Mouse (Mus musculus) kidney, adult 11 months (tissue): ENCODE data around the gene Cacna1c.

ENCODE experiments used
- DNase-seq: peaks from one replicate; pipeline ENCODE4 v3.0.0; 2022

Cacna1c gene

DNA sequence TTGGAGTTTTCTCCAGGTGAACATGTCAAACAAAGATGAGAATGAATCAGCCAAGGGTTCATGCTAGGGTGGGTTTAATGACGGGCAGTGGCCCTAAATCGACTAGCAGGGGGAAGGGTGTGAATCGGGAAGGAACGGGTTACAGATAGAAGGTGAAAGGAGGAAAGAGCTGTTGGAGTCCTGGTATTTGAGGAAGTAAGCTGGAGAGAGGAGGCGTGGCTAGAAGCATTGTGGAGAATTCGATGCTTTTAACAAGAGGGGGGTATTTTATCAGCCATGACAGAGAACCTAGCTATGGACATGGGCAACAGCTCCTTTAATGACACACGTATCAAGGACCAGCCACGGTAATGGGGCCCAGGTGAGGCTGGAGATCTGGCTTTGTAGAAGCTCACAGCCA, 417.0 kb downstream of the Cacna1c start:
- DNase-seq = no peak

DNA sequence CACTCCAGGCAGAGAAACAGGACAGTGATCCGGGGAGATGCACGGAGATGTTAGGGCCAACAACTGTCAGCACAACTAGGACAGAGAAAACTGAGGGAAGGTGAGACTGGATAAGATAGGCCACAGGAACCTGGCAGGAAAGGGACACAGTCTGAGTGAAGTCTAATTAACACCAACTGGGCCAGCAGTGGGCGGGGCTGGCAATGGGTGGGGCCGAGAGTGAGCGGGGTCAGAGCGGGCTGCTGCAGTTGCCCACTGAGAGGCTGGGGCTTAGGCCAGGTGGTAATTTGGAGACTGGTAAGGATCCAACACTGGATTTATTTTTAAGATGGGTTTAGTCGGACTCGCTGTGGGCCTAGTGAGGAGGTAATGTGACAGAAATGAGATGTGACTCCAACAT, 418.8 kb downstream of the Cacna1c start:
- no peak for DNase-seq

DNA sequence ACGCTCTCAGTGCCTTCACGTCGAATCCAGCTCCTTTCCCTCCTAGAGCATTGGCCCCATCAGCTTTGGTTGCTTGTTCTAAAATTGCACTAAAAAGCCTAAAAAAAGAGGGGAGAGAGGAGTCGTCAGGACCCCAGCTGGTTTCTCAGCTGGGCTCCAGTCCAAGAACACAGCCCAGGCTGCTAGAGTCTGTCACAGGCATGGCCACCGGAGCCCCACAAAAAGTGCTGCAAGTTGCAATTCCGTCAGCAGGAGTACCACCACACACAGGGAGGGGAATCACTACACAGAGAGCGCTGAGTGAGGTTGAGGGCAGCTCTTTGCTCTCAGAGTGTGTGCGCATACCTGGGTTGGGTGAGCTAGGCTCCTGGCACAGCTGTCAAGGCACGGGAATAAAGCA, 419.8 kb downstream of the Cacna1c start:
- DNase-seq = no peak

DNA sequence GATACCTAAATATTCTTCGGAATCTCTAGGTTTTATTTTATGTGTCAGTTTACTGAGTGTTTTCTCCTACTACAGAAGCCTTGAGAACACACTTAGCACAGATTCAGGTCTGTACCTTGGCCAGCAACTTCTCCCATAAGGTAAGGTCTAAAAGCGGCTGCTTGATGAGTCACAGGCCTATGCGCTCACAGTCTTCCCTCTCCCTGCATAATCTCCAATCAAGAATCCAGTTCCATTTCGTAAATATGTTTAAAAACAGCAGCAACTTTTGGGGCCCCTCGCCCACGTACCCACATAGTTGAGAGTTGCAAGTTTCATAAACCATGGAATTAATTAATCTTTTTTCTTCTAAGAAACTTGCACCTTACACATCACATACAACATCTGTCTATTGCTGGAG, 423.6 kb downstream of the Cacna1c start:
- no peak for DNase-seq

DNA sequence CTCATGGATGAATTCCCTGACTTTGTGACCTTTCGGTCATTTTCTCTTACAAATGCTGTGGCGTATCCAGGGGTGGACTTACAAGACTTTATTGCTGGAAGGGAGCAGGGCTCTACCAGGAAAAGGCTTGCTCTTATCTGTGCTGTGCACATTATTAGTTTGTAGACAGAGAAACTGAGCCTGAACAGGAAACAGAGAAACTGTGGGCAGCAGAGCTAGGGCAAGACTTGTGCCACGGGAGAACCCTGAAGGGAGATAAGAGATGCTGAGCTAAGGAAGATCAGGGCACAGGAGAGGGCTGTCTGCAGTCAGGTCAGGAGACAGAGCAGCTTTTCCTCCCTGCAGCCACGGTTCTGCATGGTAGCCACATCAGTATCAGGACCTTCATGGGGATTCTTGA, 425.1 kb downstream of the Cacna1c start:
- DNase-seq = no peak

DNA sequence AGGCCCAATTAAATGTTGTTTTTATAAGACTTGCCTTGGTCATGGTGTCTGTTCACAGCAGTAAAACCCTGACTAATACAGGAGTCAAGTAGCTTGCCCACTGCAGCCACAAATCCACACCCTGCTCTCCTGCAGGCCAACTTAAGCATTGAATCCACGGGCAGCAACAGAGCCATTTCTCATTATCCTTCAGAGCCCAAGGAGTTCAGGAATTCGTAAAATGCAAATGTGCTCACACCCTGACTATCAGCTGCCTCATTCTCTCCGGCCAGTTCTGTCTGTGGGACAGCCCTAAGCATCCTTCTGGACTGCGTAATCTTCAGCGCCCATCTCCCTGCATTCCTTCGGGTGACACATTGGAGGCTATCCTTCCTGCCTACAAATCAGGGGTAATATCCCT, 425.8 kb downstream of the Cacna1c start:
- no peak for DNase-seq

DNA sequence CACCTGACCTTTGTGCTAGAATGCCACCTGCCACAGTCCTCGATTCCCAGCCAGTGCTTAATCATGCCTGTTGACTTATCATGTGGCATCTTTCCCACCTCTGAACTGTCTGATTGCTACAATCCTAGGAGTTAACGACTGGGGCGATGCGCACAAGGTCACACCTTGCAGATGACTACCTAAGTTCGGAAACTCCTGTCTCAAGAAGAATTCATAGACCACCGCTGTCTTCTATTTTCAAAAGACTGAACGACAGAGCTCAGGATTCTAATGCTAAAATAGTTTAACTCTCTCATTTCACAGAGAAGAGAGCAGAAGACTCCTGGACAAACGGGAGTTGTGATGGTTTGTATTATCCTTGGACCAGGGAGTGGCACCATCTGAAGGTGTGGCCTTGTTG, 426.4 kb downstream of the Cacna1c start:
- no peak for DNase-seq

DNA sequence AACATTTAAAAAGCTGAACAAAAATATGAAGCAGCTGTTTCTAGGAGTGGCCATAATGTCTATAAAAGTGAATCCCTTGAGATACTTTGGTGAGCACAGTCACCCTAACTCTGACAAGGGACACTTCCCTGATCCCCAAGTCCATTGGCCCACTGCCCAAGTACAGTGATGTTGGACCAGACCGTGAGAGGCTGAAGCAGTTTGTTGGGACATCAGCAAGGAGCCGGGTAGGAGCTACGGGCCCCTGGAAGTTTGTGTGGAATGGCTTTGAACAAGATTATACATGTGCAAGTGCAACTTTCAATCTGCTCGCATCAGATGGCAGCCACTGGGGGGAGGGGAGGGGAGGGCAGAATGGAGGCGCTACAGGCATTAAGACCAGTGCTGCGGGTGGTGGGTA, 428.5 kb downstream of the Cacna1c start:
- DNase-seq = no peak

DNA sequence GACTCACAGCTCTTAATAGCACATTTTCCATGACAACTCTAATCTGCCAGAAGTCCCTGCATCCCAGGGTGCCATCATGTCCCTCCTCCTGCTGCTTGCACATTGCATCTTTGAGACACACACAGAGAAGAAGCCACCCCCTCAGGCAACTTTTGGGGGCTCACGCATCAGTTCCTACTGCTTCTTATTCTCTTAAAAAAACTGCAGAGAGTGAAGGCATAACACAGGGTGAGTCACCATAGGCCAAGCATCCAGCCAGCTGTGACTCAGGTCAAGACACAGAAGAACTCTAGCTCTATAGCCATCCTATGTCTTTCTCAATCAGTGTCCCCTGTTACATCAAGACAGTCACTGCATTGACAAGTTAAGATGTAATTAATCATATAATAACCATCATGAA, 431.0 kb downstream of the Cacna1c start:
- no peak for DNase-seq

DNA sequence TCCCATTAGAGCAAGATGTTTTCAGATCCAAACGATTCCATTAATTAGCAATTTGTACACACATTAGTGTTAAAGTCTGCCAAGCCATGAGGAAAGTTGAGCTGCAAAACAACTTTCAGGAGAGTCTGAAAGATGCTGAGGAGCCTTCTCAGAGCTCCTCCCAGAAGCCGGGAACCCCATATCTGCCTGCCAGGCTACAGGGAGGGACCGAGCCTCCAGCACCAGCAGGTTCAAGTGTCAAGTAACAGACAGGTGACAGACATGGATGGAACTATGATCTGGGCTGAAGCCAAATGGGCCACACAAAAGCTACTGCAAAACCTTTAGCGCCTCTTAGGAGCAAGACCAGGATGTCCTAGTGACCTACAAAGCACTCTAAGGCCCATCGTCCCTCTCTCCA, 437.2 kb downstream of the Cacna1c start:
- no peak for DNase-seq

DNA sequence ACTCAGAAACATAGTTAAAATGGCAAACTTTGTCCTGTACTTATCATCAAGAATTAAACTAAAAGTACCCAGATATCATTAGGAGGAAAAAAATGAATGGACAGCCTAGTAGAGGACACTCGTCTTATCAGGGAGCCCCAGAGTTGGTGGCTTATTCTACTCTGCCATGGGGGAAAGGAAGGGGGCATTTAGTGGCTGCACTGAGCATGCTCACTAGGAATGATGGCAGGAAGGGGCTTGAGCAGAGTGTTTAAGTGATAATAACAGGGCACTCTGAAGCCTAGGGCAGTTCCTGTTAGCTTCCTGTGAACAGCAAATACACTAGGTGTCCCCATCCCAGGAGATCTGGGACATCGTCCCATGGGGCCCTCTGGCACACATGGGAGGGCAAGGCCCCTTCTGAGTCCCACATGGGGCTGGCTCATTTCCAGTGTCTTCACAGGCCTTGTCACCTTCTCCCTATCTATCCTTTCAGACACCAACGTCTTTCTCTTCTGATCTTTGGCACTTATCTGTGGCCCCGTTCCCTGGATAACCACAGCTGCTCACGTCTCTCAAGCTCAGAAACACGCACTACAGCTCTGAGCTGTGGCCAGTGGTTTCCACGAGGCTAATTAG, 437.8 kb downstream of the Cacna1c start:
- no peak for DNase-seq

DNA sequence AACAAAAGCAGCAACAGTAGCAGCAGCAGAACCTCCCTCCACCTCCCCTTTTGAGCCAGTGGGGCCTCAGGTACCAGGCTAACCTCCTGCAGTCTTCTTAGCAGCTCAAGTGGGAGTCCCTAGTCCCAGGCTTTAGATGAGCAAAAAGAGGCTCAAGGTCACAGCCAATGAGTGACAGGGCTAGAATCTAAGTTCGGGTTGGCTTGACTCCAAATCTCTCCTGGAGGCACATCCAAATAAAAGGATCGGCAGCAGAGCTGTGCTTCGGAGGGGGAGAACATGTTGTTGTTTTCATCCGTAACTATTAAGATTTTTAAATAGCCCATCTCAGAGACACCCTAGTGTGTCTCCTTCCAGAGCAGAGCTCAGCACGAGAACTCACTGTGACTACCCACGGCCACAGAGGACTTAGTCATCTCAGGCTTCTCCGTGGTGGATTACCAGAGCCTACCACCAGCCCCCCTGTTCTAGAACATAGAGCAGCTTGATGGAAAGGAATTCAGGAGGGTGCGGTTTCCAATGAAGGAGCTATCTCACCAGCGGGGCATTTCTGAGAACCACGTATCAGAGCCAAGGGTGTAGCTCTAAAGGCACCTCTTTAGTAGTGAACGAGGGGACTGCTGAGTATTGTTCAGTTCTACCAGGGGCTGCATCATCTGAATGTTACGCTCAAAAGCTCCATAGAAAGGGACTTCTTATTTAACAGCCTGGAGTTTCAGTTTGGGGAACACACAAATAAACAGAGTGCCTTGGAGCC, 438.5 kb downstream of the Cacna1c start:
- no peak for DNase-seq

DNA sequence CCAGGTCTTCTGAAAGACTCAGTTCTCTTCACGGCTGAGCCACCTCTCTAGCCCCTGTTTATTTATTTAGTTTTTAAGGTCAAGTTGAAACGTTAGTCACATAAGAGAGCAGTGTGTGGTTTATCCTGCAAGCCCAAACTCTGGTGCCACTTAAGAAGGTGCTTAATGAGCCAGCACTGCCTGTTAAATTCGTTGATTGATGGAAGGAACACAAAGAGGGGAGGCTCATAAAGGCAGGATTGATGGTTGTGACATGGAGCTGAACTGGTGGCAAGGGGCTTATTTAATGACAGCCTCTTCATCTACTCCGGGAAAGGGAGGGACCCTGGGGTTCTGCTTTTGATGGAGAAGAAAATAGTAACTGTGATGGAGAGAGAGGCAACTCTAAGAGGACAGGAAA, 439.7 kb downstream of the Cacna1c start:
- DNase-seq = no peak

DNA sequence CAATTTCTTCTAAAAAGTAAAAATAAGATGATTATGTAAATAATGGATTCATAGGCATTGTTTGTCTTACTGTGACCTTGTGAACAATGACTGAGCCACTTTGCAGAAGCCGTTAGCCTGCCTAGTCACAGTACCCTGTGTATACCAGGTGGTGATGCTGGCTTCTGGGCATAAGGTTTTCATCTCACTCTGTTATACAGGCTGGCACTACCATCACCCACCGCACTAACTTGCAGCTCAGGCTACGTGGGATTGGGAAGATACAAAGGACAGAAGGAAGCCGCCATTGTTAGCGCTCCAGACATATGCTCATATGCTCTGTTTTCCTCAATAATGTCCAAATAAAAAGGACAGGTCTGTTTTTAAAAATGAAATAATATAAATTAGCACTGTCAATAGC, 440.4 kb downstream of the Cacna1c start:
- no peak for DNase-seq

DNA sequence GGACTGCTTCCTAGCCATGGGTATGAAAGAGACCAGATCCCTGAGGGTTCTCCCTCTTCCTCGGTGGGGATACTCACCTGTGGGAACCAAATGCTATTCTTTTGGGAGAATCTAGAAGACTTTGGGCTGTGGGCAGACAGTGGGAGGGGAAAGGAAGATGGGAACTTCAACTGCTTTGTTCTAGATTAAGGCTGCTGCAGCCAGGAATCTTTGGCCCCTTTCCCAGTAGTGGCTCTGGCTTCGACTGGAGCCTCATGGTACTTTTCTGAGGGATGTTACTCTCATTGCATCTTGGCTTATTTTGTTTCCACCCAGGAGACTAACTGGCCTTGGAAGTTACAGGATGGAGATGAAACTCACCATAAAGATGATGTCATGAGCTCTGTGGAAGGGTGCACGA, 441.8 kb downstream of the Cacna1c start:
- no peak for DNase-seq

DNA sequence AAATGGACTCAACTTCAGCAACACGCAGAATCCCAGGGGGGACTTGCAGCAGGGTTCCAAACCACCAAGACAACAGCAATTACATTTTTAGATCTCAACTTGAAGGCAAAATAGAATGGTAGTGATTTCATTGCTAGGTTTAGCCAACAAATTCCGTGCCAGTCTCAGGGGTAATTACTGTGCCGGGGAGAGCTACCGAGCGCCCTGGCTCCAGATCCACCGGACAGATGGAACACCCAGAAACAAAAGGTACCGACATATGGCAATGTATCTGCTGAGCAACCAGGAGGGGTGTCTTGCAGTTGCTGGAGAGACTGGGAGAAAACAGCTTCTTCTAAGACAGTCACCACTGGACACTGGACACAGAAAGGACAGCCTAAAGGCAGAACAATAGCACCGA, 442.4 kb downstream of the Cacna1c start:
- no peak for DNase-seq

DNA sequence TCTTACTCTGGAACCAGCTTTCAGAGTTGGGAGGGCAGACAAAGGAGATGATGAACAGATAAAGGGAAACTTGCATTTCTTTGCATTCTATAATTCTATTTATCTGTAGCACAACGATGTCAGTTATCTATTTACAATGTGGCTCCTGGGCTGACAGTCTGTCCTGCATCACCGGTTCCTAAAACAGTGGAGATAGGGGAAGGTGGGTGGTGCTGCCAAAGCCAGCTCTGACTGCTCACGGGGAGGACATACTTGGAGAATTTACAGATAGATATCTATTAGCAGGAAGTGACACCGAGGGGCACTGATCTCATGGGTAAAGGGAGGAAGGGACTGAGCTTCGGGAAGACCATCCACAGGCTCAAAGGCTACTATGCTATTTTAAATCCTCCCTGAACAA, 443.2 kb downstream of the Cacna1c start:
- DNase-seq = no peak

DNA sequence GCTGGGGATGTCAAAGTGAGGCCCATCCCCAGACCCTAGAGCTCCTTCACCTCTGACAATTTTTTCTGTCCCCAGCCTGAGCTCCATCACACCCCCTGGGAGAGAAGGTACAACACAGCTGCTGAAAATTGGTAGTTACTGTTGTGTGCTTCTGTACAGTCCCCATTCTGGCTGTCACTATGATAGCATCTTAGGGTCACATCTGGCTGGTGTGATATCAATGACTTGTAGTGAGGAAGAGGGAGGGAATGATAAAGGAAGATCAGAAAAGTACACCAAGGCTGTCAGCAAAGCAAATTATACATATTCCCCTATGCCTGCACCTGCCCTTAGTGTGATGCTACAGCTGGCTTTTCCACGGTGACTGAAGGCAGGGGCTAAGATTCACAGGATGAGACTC, 446.9 kb downstream of the Cacna1c start:
- no peak for DNase-seq

DNA sequence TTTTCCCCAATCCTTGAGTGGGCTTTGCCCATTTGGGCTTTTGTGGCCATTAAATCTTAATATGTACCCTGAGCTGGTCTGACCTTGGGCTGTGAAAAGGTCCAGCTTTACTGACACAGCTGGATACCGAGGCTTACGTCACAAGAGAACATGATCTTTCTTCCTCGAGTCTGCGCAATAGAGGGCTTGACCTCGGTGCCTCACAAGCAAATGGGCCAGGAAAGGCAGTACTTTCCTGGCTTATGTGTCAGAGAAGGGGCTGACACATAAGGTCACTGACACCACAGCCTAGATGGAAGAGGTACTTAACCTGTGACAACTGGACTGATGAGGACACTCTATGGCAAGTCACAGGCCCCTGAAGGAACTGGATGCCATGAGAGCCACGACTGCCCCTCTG, 453.5 kb downstream of the Cacna1c start:
- DNase-seq = no peak

DNA sequence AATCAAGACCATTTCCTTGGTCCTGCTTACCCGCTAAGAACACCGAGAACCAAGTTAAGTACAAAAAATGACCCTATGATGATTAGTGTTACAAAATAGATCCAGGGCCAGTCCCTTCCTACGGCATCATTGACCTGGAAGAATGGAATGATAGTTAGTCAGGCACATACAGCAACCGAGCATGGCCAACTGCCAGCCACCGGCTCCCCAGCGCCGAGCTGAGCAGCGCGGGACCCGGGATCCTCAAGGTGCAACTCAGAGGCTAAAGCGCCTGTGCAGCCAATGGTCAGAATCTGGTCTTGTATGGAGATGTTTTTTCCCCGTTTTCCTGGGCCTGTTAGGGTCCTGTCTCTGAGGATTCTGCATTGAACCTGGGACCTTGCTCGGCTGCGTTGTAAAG, 454.4 kb downstream of the Cacna1c start:
- no peak for DNase-seq

DNA sequence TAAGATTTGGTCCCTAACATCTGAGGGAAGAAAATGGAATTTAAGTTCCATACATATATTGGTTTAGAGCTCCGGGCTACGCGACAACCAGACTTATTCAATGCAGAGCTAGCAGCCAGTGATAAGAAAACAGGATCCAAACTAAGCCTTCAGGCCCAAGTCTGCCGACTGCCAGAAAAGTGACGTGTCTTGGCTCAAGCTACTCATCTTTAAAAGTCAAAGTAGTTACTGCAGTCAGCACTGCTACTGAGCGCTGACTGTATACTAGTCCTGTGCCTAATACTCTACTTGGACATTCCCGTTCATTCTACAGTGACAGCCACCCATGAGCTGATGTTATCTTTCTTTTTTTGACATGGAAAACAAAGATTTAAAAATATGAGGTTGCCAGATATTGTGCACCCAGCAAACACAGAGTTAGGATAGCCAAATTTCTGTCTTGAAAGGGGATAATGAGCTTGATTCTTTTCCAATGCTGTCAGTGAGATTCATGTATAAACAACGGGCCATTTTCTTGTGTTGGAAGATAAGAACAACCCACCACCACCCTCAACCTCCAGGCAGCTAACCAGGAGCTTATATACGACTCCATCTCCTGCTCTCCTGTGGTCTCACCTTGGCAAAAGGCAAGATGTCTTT, 456.1 kb downstream of the Cacna1c start:
- no peak for DNase-seq

DNA sequence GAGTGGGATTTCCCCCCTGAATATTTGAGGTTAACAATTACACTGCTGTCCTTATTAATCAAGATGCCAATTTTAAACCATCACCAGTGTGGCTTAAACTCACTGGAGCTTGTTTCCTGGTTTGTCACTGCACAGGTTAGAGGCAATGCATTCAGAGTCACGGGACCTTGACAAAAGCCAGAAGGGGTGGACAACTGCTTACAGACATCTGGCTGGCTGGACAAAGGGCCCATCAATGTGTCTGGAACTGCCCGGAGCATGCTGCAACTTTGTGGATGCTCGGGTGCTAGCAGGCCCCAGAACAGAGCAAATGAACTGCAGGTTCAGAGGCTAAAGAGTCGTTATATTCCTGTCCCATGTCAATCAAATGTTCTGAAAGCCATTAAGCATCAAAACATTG, 456.9 kb downstream of the Cacna1c start:
- no peak for DNase-seq

DNA sequence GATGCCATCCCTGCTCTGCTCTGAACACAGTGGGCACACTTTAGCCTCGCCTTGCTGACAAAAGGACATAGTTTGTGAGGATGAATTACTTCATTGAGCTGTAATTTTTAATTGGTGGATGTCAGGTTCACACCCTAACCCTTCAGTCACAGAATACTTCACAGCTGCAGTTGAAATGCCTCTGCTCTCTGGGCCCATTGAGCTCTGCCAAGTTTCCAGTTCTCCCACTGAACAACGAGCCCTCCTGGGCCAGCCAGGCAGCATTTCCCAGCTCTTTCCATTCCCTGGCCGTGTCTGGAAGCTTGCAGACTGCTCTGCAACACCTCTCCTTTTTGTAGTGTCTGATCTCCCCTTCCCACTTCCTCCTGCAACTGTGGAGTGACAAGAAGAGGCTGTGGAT, 457.6 kb downstream of the Cacna1c start:
- DNase-seq = no peak

DNA sequence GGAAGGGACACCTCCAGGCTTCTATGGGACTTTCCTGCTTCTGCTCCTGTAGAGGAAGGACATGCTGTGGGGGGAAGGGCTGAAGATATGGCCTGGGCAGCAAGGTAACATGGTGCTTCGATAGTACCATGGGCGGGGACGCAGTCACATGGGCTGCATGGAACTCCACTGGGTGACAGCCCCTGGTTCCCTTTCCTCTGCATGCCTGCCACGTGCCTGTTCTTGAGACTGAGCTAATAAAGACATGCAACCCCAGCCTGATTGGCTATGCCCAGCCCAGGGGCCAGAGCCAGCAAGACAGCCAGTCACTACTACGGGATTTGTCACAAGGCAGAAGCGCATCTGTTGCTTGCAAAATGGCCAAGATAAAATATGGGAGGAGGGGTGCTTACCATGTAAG, 459.1 kb downstream of the Cacna1c start:
- no peak for DNase-seq

DNA sequence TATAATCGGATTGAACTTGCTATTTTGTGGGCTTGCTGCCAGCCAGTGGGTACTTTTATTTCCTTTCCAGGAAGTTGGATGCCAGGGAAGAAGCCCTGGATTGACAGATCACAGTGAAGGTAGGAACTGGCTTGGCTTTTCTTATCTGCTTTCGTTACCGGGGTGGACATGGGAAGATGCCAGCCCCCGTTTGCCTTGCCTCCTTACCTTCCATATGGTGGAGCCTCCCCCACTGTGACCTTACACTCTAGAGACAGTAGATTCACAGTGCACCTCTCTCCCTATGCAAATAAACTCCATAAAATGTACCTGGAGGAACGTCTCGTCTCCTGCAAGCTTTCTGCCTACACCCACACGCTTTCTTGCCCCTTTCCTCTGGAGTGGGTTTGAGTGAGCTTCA, 459.7 kb downstream of the Cacna1c start:
- DNase-seq = no peak
